Mouse (Mus musculus) MEL (cell line): Measurements from ENCODE around the gene Rnf212. TPM values are rescaled to one million over a fixed set of nuclear protein-coding genes. Genes with fewer than 3 reads are reported as not detected.

Experiments
- DNase-seq: peaks from one replicate; pipeline ENCODE4 v3.0.0; 2011; ENCODE audit warnings: low read depth, low spot score
- H3K27ac ChIP-seq: 2 replicates; pipeline ENCODE4 v1.5.1; 2012; ENCODE audit warnings: low read depth, mild to moderate bottlenecking, control low read depth, low read length, moderate library complexity; ENCODE audit not compliant: control insufficient read depth
- H3K27me3 ChIP-seq, 2 experiments: fragments of 150-350 bp in 1 of 2; sonication (generic) in 1 of 2; 2 replicates each; pipeline ENCODE4 v1.6.1; 2012; ENCODE audit warnings: low read length in 2 of 2, mild to moderate bottlenecking in 2 of 2, improper control_type of control experiment in 1 of 2, moderate library complexity in 1 of 2; ENCODE audit not compliant: insufficient read depth in 2 of 2, control insufficient read depth in 1 of 2
- H3K36me3 ChIP-seq, 2 experiments: 2 replicates each; pipeline ENCODE4 v1.6.1; 2012 to 2014; ENCODE audit warnings: low read length in 2 of 2, improper control_type of control experiment in 1 of 2, inconsistent platforms in 1 of 2, mild to moderate bottlenecking in 1 of 2; ENCODE audit not compliant: insufficient read depth in 2 of 2, control insufficient read depth in 1 of 2
- H3K4me1 ChIP-seq, 2 experiments: fragments of 150-350 bp in 1 of 2; sonication (generic) in 1 of 2; 2 replicates each; pipeline ENCODE4 v1.6.1; 2012; ENCODE audit warnings: low read length in 2 of 2, improper control_type of control experiment in 1 of 2, mild to moderate bottlenecking in 1 of 2; ENCODE audit not compliant: insufficient read depth in 2 of 2, control insufficient read depth in 1 of 2
- H3K4me3 ChIP-seq, 2 experiments: fragments of 150-350 bp in 1 of 2; sonication (generic) in 1 of 2; 2 replicates each; pipeline ENCODE4 v1.5.1; 2012; ENCODE audit warnings: low read depth in 2 of 2, low read length in 2 of 2, mild to moderate bottlenecking in 2 of 2, moderate library complexity in 2 of 2, control low read depth in 1 of 2, improper control_type of control experiment in 1 of 2; ENCODE audit not compliant: control insufficient read depth in 1 of 2, insufficient read depth in 1 of 2
- H3K79me2 ChIP-seq: 2 replicates; pipeline ENCODE4 v1.6.1; 2012; ENCODE audit warnings: mild to moderate bottlenecking, low read length, moderate library complexity; ENCODE audit not compliant: control insufficient read depth, poor library complexity, insufficient read depth
- H3K9ac ChIP-seq: 2 replicates; pipeline ENCODE4 v1.6.1; 2012; ENCODE audit warnings: low read depth, mild to moderate bottlenecking, control low read depth, low read length, moderate library complexity; ENCODE audit not compliant: control insufficient read depth, poor library complexity, severe bottlenecking
- H3K9me3 ChIP-seq: fragments of 150-350 bp; sonication (generic); replicated peaks from 2 replicates; pipeline ENCODE4 v1.6.1; 2012; ENCODE audit warnings: mild to moderate bottlenecking, low read length, improper control_type of control experiment, moderate library complexity; ENCODE audit not compliant: insufficient read depth
- CHD2 ChIP-seq: IDR thresholded peaks from 2 replicates; pipeline ENCODE4 v1.6.1; 2011; ENCODE audit warnings: low read length, improper control_type of control experiment
- ELF1 ChIP-seq: IDR thresholded peaks from 2 replicates; pipeline ENCODE4 v1.6.1; 2014; ENCODE audit warnings: low read depth, mild to moderate bottlenecking, inconsistent platforms, low read length, improper control_type of control experiment, moderate library complexity
- GABPA ChIP-seq: IDR thresholded peaks from 2 replicates; pipeline ENCODE4 v1.6.1; 2012; ENCODE audit warnings: low read depth, mild to moderate bottlenecking, inconsistent platforms, low read length, improper control_type of control experiment, moderate library complexity
- GATA1 ChIP-seq: IDR thresholded peaks from 2 replicates; pipeline ENCODE4 v1.6.1; 2011; ENCODE audit warnings: low read depth, low read length, improper control_type of control experiment
- HCFC1 ChIP-seq: IDR thresholded peaks from 2 replicates; pipeline ENCODE4 v1.6.1; 2012; ENCODE audit warnings: low read depth, mild to moderate bottlenecking, inconsistent platforms, low read length, improper control_type of control experiment, moderate library complexity
- MAZ ChIP-seq: IDR thresholded peaks from 2 replicates; pipeline ENCODE4 v1.6.1; 2012; ENCODE audit warnings: low read depth, mild to moderate bottlenecking, inconsistent platforms, low read length, improper control_type of control experiment
- MXI1 ChIP-seq: IDR thresholded peaks from 2 replicates; pipeline ENCODE4 v1.6.1; 2011; ENCODE audit warnings: mild to moderate bottlenecking, low read depth, low read length, improper control_type of control experiment
- MYB ChIP-seq: IDR thresholded peaks from 2 replicates; pipeline ENCODE4 v1.6.1; 2011; ENCODE audit warnings: mild to moderate bottlenecking, low read depth, low read length, improper control_type of control experiment
- NELFE ChIP-seq: IDR thresholded peaks from 2 replicates; pipeline ENCODE4 v1.6.1; 2011; ENCODE audit warnings: low read depth, low read length, improper control_type of control experiment
- NRF1 ChIP-seq: IDR thresholded peaks from 2 replicates; pipeline ENCODE4 v1.6.1; 2014; ENCODE audit warnings: low read depth, mild to moderate bottlenecking, inconsistent platforms, low read length, improper control_type of control experiment, moderate library complexity; ENCODE audit not compliant: poor library complexity, insufficient read depth, severe bottlenecking
- POLR2A ChIP-seq, 2 experiments: IDR thresholded peaks; 2 replicates each; pipeline ENCODE4 v1.6.1; 2011 to 2012; ENCODE audit warnings: low read length in 2 of 2, mild to moderate bottlenecking in 2 of 2, control low read depth in 1 of 2, improper control_type of control experiment in 1 of 2, low read depth in 1 of 2, moderate library complexity in 1 of 2; ENCODE audit not compliant: control insufficient read depth in 1 of 2, insufficient read depth in 1 of 2, poor library complexity in 1 of 2
- POLR2AphosphoS5 ChIP-seq: IDR thresholded peaks from 2 replicates; pipeline ENCODE4 v1.6.1; 2012; ENCODE audit warnings: low read depth, borderline replicate concordance, mild to moderate bottlenecking, inconsistent platforms, low read length, moderate library complexity, mixed read lengths
- RAD21 ChIP-seq: IDR thresholded peaks from 2 replicates; pipeline ENCODE4 v1.6.1; 2011; ENCODE audit warnings: mild to moderate bottlenecking, low read depth, low read length, improper control_type of control experiment
- RCOR1 ChIP-seq: IDR thresholded peaks from 2 replicates; pipeline ENCODE4 v1.6.1; 2012; ENCODE audit warnings: low read depth, mild to moderate bottlenecking, inconsistent platforms, low read length, improper control_type of control experiment
- SMC3 ChIP-seq: IDR thresholded peaks from 2 replicates; pipeline ENCODE4 v1.6.1; 2011; ENCODE audit warnings: low read depth, low read length, improper control_type of control experiment
- TCF12 ChIP-seq: IDR thresholded peaks from 2 replicates; pipeline ENCODE4 v1.6.1; 2014; ENCODE audit warnings: low read depth, mild to moderate bottlenecking, inconsistent platforms, low read length, improper control_type of control experiment, moderate library complexity
- USF1 ChIP-seq: IDR thresholded peaks from 2 replicates; pipeline ENCODE4 v1.6.1; 2014; ENCODE audit warnings: low read depth, mild to moderate bottlenecking, inconsistent platforms, low read length, improper control_type of control experiment, moderate library complexity
- USF2 ChIP-seq, 2 experiments: IDR thresholded peaks; 2 replicates each; pipeline ENCODE4 v1.6.1; 2011 to 2012; ENCODE audit warnings: improper control_type of control experiment in 2 of 2, low read length in 2 of 2, borderline replicate concordance in 1 of 2, inconsistent platforms in 1 of 2, low read depth in 1 of 2, mild to moderate bottlenecking in 1 of 2; ENCODE audit not compliant: insufficient read depth in 1 of 2
- ZNF384 ChIP-seq: IDR thresholded peaks from 2 replicates; pipeline ENCODE4 v1.6.1; 2012; ENCODE audit warnings: low read depth, mild to moderate bottlenecking, inconsistent platforms, low read length, improper control_type of control experiment
- polyA plus RNA-seq, 2 experiments: library from polyadenylated mRNA; stranded (reverse) in 1 of 2; unstranded in 1 of 2; fragments of >175 nt in 1 of 2; fragments of >200 nt in 1 of 2; gene quantifications; 2 replicates each; pipeline versions ENCODE4 v1.2.1 to v1.2.4; 2012; ENCODE audit warnings: low replicate concordance in 2 of 2, low read depth in 1 of 2; ENCODE audit not compliant: insufficient read length in 2 of 2, insufficient read depth in 1 of 2, missing spikeins in 1 of 2
- total RNA-seq: library from RNA; depleted of rRNA; stranded (reverse); fragments of 300-350 nt; gene quantifications from 2 replicates; pipeline ENCODE4 v1.2.3, GENCODE M21; 2012

The Rnf212 gene
- total and polyA plus RNA-seq, 3 experiments = 0.46 to 0.58 TPM; not detected in 1

GRCm38 (mm10) chr5:108718051-108718450 lies 56.7 kb downstream of the Rnf212 start:
- Histone ChIP-seq H3K4me1 (no peaks in the 10 kb centered on the region), H3K36me3 (no peaks in the 10 kb centered on the region), H3K4me3 (no peak overlapping the region), H3K9me3 (no peaks in the 10 kb centered on the region), H3K27me3 (no peaks in the 10 kb centered on the region), H3K27ac (no peak overlapping the region), H3K79me2 (no peaks in the 10 kb centered on the region), H3K9ac (no peak overlapping the region)
- TF ChIP-seq NRF1 = no peak
- TF ChIP-seq ZNF384 = no peak
- TF ChIP-seq MXI1 = no peak
- no peak for TF ChIP-seq ELF1
- TF ChIP-seq USF1 = no peak
- no peak for TF ChIP-seq MYB
- no peak for TF ChIP-seq TCF12
- no peak for TF ChIP-seq POLR2AphosphoS5
- no peak for TF ChIP-seq GABPA
- DNase-seq = no peak

- Histone ChIP-seq H3K36me3 (no peaks in the 10 kb centered on the region), H3K27ac (no peak overlapping the region), H3K27me3 (no peaks in the 10 kb centered on the region), H3K79me2 (no peaks in the 10 kb centered on the region), H3K9me3 (no peaks in the 10 kb centered on the region), H3K4me1 (no peaks in the 10 kb centered on the region), H3K9ac (no peak overlapping the region), H3K4me3 (no peak overlapping the region)
- TF ChIP-seq USF1 (no peak), GABPA (no peak), TCF12 (no peak), HCFC1 (no peak)
- DNase-seq = no peak
These were observed 58.8 kb downstream of the Rnf212 start for GRCm38 (mm10) chr5:108715974-108716373.

- H3K4me3 ChIP-seq = no peak overlapping the region
- TF ChIP-seq POLR2A (IDR thresholded peaks at IDR 0.05; ENCODE audit: control insufficient read depth in 1 of 2, insufficient read depth in 1 of 2, low read depth in 1 of 2, low read length in 2 of 2, poor library complexity in 1 of 2) (no peak), MYB (no peak), MAZ (no peak), TCF12 (no peak), NELFE (no peak), HCFC1 (no peak), SMC3 (no peak), CHD2 (no peak), USF2 (IDR thresholded peaks at IDR 0.05; ENCODE audit: borderline replicate concordance in 1 of 2, insufficient read depth in 1 of 2, low read depth in 1 of 2, low read length in 2 of 2) (no peak), GATA1 (no peak), RAD21 (no peak), RCOR1 (no peak), USF1 (no peak)
- no peaks in the 10 kb centered on the region for H3K79me2 ChIP-seq
- H3K4me1 ChIP-seq = no peaks in the 10 kb centered on the region
- no peak overlapping the region for H3K9ac ChIP-seq
- no peaks in the 10 kb centered on the region for H3K9me3 ChIP-seq
- H3K36me3 ChIP-seq = no peaks in the 10 kb centered on the region
- H3K27ac ChIP-seq = no peak overlapping the region
- H3K27me3 ChIP-seq = no peaks in the 10 kb centered on the region
- no peak for DNase-seq
These were observed 60.6 kb downstream of the Rnf212 start for GRCm38 (mm10) chr5:108714149-108714548.
